Mouse (Mus musculus) hindbrain, embryonic 16.5 days (tissue): ENCODE data around the gene Tle6. TPM values are rescaled to one million over a fixed set of nuclear protein-coding genes. Genes with fewer than 3 reads are reported as not detected.

Source experiments
- ATAC-seq: fragments of 200-750 bp; cut with Nextera tagmentation; 2 replicates; pipeline ENCODE4 v1.8.0; 2017; ENCODE audit warnings: moderate TSS enrichment, moderate library complexity
- H3K27ac ChIP-seq: fragments of 300-500 bp; sonication (generic); 2 replicates; pipeline ENCODE4 v1.5.1; 2014; ENCODE audit warnings: low read depth, mild to moderate bottlenecking, control low read depth, low read length, moderate library complexity
- H3K27me3 ChIP-seq: fragments of 300-500 bp; sonication (generic); replicated peaks from 2 replicates; pipeline ENCODE4 v1.6.1; 2014; ENCODE audit warnings: low read length; ENCODE audit not compliant: control insufficient read depth, insufficient read depth
- H3K36me3 ChIP-seq: fragments of 300-500 bp; sonication (generic); 2 replicates; pipeline ENCODE4 v1.6.1; 2014; ENCODE audit warnings: mild to moderate bottlenecking, low read length, moderate library complexity, mixed read lengths; ENCODE audit not compliant: control insufficient read depth, insufficient read depth
- H3K4me1 ChIP-seq: fragments of 300-500 bp; sonication (generic); 2 replicates; pipeline ENCODE4 v1.6.1; 2014; ENCODE audit warnings: low read depth, low read length; ENCODE audit not compliant: control insufficient read depth, insufficient read depth
- H3K4me2 ChIP-seq: fragments of 300-500 bp; sonication (generic); 2 replicates; pipeline ENCODE4 v1.6.1; 2014; ENCODE audit warnings: mild to moderate bottlenecking, low read length, control low read depth, moderate library complexity
- H3K4me3 ChIP-seq: fragments of 300-500 bp; sonication (generic); 2 replicates; pipeline ENCODE4 v1.5.1; 2014; ENCODE audit warnings: mild to moderate bottlenecking, low read length, control low read depth, moderate library complexity
- H3K9ac ChIP-seq: fragments of 300-500 bp; sonication (generic); 2 replicates; pipeline ENCODE4 v1.6.1; 2014; ENCODE audit warnings: low read depth, mild to moderate bottlenecking, control low read depth, low read length, moderate library complexity
- H3K9me3 ChIP-seq: fragments of 300-500 bp; sonication (generic); 2 replicates; pipeline ENCODE4 v1.6.1; 2014; ENCODE audit warnings: mild to moderate bottlenecking, low read length, moderate library complexity; ENCODE audit not compliant: control insufficient read depth
- WGBS: fragments of 180-500 bp; shearing (Covaris S2); extraction: QIAGEN DNeasy Blood & Tissue Kit; methylation state at CpG from one replicate; pipeline ENCODE4 v1.1.7; 2014; 5-methylcytosine and 5-hydroxymethylcytosine counted together
- polyA plus RNA-seq: library from polyadenylated mRNA; unstranded; fragments of >200 nt; fragmentation: Nextera tagmentation; extraction: Ambion mirVana; gene quantifications from 2 replicates; pipeline ENCODE4 v1.2.1, GENCODE M21; 2015

Gene Tle6
- polyA plus RNA-seq, 1 experiment from 2014 or later = 9.0 TPM

GRCm38 (mm10) chr10:81544296-81545160, 56.3 kb downstream of the Tle6 start:
- Histone ChIP-seq H3K9ac (peak overlapping the region; percentile 96), H3K9me3 (no peaks in the 10 kb centered on the region), H3K27ac (peak overlapping the region; percentile 88), H3K27me3 (no peaks in the 10 kb centered on the region), H3K4me3 (peak overlapping the region; percentile 72), H3K4me2 (peak overlapping the region; percentile 66), H3K4me1 (peaks cover 29% of the 10 kb centered on the region), H3K36me3 (no peaks in the 10 kb centered on the region)
- peak; percentile 35 for ATAC-seq
- WGBS = under 1% methylated on average over 85 of the region's 93 CpGs

DNA sequence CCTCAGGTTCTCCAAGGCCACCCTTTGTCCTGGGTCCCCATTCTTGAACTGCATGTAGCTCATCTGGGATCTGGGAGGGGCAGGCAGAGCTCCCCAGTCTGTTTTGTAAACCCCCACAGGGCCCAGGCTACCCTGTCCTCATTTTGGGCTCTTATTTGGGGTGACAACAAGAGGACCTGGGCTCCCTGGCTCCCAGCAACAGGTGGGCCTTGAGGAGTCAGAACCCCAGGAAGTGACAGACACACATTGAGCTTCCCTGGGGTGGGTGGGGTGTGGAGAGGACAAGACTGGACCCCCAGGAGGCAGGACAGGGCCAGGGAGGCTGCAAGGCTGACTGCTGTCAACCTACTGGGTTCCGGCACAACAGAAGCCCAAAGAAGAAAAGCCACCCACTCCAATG, 57.2 kb downstream of the Tle6 start:
- WGBS = 70% methylated on average over 1 of the region's 1 CpGs
- H3K4me3 ChIP-seq = peak overlapping the region; percentile 72
- H3K36me3 ChIP-seq = no peaks in the 10 kb centered on the region
- H3K27me3 ChIP-seq = no peaks in the 10 kb centered on the region
- no peak overlapping the region for H3K27ac ChIP-seq
- H3K9me3 ChIP-seq = no peaks in the 10 kb centered on the region
- H3K4me1 ChIP-seq = peaks cover 29% of the 10 kb centered on the region
- peak overlapping the region; percentile 96 for H3K9ac ChIP-seq
- ATAC-seq = no peak
- H3K4me2 ChIP-seq = peak overlapping the region; percentile 66

- ATAC-seq = no peak
- Histone ChIP-seq H3K27me3 (no peaks in the 10 kb centered on the region), H3K4me3 (peak overlapping the region; percentile 72; the same call in 1 of the 2 replicates), H3K36me3 (no peaks in the 10 kb centered on the region), H3K9me3 (no peaks in the 10 kb centered on the region), H3K4me1 (peaks cover 29% of the 10 kb centered on the region), H3K9ac (peak overlapping the region; percentile 96), H3K27ac (no peak overlapping the region), H3K4me2 (peak overlapping the region; percentile 66)
- WGBS = 82% methylated on average over 7 of the region's 7 CpGs
These were observed 58.0 kb downstream of the Tle6 start for GRCm38 (mm10) chr10:81542727-81543460.

GRCm38 (mm10) chr10:81541803-81542202, 59.1 kb downstream of the Tle6 start:
- no peak overlapping the region for H3K4me3 ChIP-seq
- H3K4me2 ChIP-seq = no peak overlapping the region
- H3K4me1 ChIP-seq = peaks cover 29% of the 10 kb centered on the region
- H3K27ac ChIP-seq = no peak overlapping the region
- H3K9me3 ChIP-seq = no peaks in the 10 kb centered on the region
- no peaks in the 10 kb centered on the region for H3K27me3 ChIP-seq
- H3K9ac ChIP-seq = 0 out of 2 replicates have a peak overlapping the region, but pooled peaks have one; percentile 19
- WGBS = 86% methylated on average over 10 of the region's 10 CpGs
- no peaks in the 10 kb centered on the region for H3K36me3 ChIP-seq
- no peak for ATAC-seq

GRCm38 (mm10) chr10:81541363-81541762, 59.5 kb downstream of the Tle6 start:
- H3K9me3 ChIP-seq = no peaks in the 10 kb centered on the region
- H3K36me3 ChIP-seq = no peaks in the 10 kb centered on the region
- peaks cover 29% of the 10 kb centered on the region for H3K4me1 ChIP-seq
- no peak overlapping the region for H3K9ac ChIP-seq
- ATAC-seq = no peak
- no peak overlapping the region for H3K4me3 ChIP-seq
- H3K27ac ChIP-seq = no peak overlapping the region
- H3K4me2 ChIP-seq = no peak overlapping the region
- 82% methylated on average over 5 of the region's 5 CpGs for WGBS
- no peaks in the 10 kb centered on the region for H3K27me3 ChIP-seq

Other genes starting within 250 kb of the Tle6 start
- gene Mfsd12, start 243.6 kb downstream of the Tle6 start, polyA plus RNA-seq = 17.5 and 19.0 TPM in 2 replicates
- gene 4930404N11Rik, start 235.3 kb downstream of the Tle6 start, polyA plus RNA-seq = 0.49 and 1.1 TPM in 2 replicates
- 149 and 156 TPM in 2 replicates for gene Fzr1, start 222.6 kb downstream of the Tle6 start, polyA plus RNA-seq
- 99.8 and 108 TPM in 2 replicates for gene Dohh, start 216.6 kb downstream of the Tle6 start, polyA plus RNA-seq
- gene Gm48551, start 216.6 kb downstream of the Tle6 start, polyA plus RNA-seq = 7.9 and 9.4 TPM in 2 replicates
- gene Gm48552, start 212.1 kb downstream of the Tle6 start, polyA plus RNA-seq = 1.5 and 2.2 TPM in 2 replicates
- gene Smim24, start 208.0 kb downstream of the Tle6 start, polyA plus RNA-seq = 1.6 and 2.3 TPM in 2 replicates
- 24.5 and 34.5 TPM in 2 replicates for gene Nfic, start 145.4 kb downstream of the Tle6 start, polyA plus RNA-seq
- 60.1 and 63.6 TPM in 2 replicates for gene Celf5, start 118.4 kb downstream of the Tle6 start, polyA plus RNA-seq
- 68.9 and 82.7 TPM in 2 replicates for gene Ncln, start 104.7 kb downstream of the Tle6 start, polyA plus RNA-seq
- gene S1pr4, start 100.9 kb downstream of the Tle6 start, polyA plus RNA-seq = 0.65 and 0.79 TPM in 2 replicates
- 0.81 and 1.1 TPM in 2 replicates for gene Gna15, start 76.8 kb downstream of the Tle6 start, polyA plus RNA-seq
- gene Gna11, start 55.9 kb downstream of the Tle6 start, polyA plus RNA-seq = 96.0 and 104 TPM in 2 replicates
- 457 and 712 TPM in 2 replicates for gene Aes, start 41.6 kb downstream of the Tle6 start, polyA plus RNA-seq
- gene Tle2, start 26.5 kb downstream of the Tle6 start, polyA plus RNA-seq = 40.9 and 50.2 TPM in 2 replicates
- 1.6 and 2.3 TPM in 2 replicates for gene BC025920, start 5.2 kb upstream of the Tle6 start, polyA plus RNA-seq
- gene Sirt6, start 26.7 kb upstream of the Tle6 start, polyA plus RNA-seq = 35.8 and 46.0 TPM in 2 replicates
- gene Ankrd24, start 27.5 kb upstream of the Tle6 start, polyA plus RNA-seq = 18.2 and 19.2 TPM in 2 replicates
- gene Gm10778, start 48.0 kb upstream of the Tle6 start, polyA plus RNA-seq = 6.2 and 6.6 TPM in 2 replicates
- gene Zfp433, start 103.8 kb upstream of the Tle6 start, polyA plus RNA-seq = 14.4 and 16.1 TPM in 2 replicates
- gene Gm3055, start 170.1 kb upstream of the Tle6 start, polyA plus RNA-seq = 14.4 and 14.9 TPM in 2 replicates
- gene Gm4767, start 211.1 kb upstream of the Tle6 start, polyA plus RNA-seq = 2.9 TPM in 2 replicates